Mouse (Mus musculus) G1E (cell line): ENCODE results near the gene Atp11a. TPM values are rescaled to one million over a fixed set of nuclear protein-coding genes. Genes with fewer than 3 reads are reported as not detected.

ENCODE experiments used
- ATAC-seq: 2 replicates; pipeline ENCODE4 v1.8.0; 2016; ENCODE audit warnings: mild to moderate bottlenecking; ENCODE audit not compliant: insufficient number of reproducible peaks, poor library complexity, low FRiP score, severe bottlenecking; ENCODE audit errors: extremely low read depth
- DNase-seq: peaks from one replicate; pipeline ENCODE4 v3.0.0; 2012; ENCODE audit warnings: low spot score
- H3K27me3 ChIP-seq: 2 replicates; pipeline ENCODE4 v1.6.1; 2012; ENCODE audit warnings: mild to moderate bottlenecking, low read length, inconsistent platforms; ENCODE audit not compliant: insufficient read depth
- H3K36me3 ChIP-seq: replicated peaks from 2 replicates; pipeline ENCODE3; 2012; ENCODE audit warnings: mild to moderate bottlenecking, inconsistent platforms
- H3K4me1 ChIP-seq: 2 replicates; pipeline ENCODE4 v1.6.1; 2012; ENCODE audit warnings: low read depth, low read length, inconsistent platforms, mixed read lengths; ENCODE audit not compliant: insufficient read depth
- H3K4me3 ChIP-seq: 2 replicates; pipeline ENCODE4 v1.5.1; 2012; ENCODE audit warnings: low read depth, mild to moderate bottlenecking, inconsistent platforms, low read length, moderate library complexity, mixed read lengths
- H3K9me3 ChIP-seq: replicated peaks from 2 replicates; pipeline ENCODE4 v1.6.1; 2012; ENCODE audit warnings: inconsistent platforms
- CTCF ChIP-seq: IDR thresholded peaks from 2 replicates; pipeline ENCODE4 v1.5.1; 2012; ENCODE audit warnings: low read depth, low read length, inconsistent platforms, mixed read lengths
- GATA1 ChIP-seq: IDR thresholded peaks from 2 replicates; pipeline ENCODE4 v1.6.1; 2012; ENCODE audit warnings: borderline replicate concordance, low read length, inconsistent platforms, mixed read lengths
- GATA2 ChIP-seq: IDR thresholded peaks from 2 replicates; pipeline ENCODE4 v1.6.1; 2012; ENCODE audit warnings: low read depth, low read length, inconsistent platforms, borderline replicate concordance
- POLR2AphosphoS5 ChIP-seq: IDR thresholded peaks from 2 replicates; pipeline ENCODE4 v1.6.1; 2012; ENCODE audit warnings: low read depth, low read length, inconsistent platforms; ENCODE audit not compliant: insufficient replicate concordance
- TAL1 ChIP-seq: conservative IDR thresholded peaks from 2 replicates; pipeline ENCODE4 v1.6.1; 2012; ENCODE audit warnings: low read depth, low read length, inconsistent platforms, mixed read lengths
- polyA plus RNA-seq: library from polyadenylated mRNA; stranded (reverse); fragments of >175 nt; gene quantifications from 2 replicates; pipeline ENCODE4 v1.2.3, GENCODE M21; 2012
- total RNA-seq, 2 experiments: library from RNA; stranded (forward) in 1 of 2; stranded (reverse) in 1 of 2; fragments of 200-1000 nt in 1 of 2; fragments of >200 nt in 1 of 2; fragmentation: Nextera tagmentation in 1 of 2; gene quantifications; 2 replicates each; pipeline ENCODE4 v1.2.3; 2014 to 2017

The Atp11a gene
- total and polyA plus RNA-seq, 3 experiments: 0.27 TPM; not detected in 2

DNA sequence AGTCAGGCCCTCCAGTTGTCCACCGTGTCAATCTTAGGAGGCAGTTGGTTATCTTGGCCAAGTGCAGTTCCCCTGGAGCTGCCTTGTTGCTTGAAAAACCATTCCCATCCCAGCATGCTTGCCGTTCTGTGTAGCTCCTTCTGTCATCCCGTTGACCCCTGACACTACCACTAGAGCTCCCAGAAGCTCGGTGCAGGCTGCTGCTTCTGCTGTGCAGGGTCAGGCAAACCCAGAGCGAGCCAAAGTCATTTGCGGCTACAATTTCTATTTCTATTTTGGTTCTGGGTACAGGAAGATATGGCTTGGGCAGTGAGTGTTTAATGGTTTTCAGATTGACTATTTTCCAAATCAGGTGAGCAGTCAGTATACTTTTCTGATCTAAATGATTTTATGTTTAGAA, 43.0 kb downstream of the Atp11a start:
- H3K27me3 ChIP-seq: peaks cover 9% of the 10 kb centered on the region
- TF ChIP-seq POLR2AphosphoS5 (no peak), CTCF (no peak), GATA1 (no peak), TAL1 (no peak), GATA2 (no peak)

DNA sequence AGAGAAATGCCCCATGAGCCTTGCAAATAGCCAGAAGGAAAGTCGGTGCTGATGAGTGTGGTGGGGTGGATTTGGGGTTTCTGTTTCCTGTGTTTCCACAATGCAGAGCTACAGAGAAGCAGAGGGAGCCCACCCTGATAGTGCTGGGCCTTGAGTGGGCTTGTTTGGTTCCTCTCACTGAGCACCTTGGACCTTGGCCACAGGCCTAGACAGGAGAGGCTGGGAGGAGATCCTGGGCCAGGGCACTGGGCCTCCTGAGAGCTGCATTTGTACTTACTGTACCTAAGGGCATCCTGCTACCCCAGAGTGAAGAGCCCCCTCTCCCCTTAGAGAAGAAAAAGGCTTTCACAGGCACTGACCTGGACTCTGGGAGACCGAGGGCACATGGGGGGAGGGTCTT, 43.4 kb downstream of the Atp11a start:
- Histone ChIP-seq H3K4me1 (no peaks in the 10 kb centered on the region), H3K9me3 (no peaks in the 10 kb centered on the region), H3K4me3 (no peak overlapping the region), H3K36me3 (no peaks in the 10 kb centered on the region), H3K27me3 (peaks cover 9% of the 10 kb centered on the region)
- TF ChIP-seq GATA2: no peak
- TF ChIP-seq CTCF: no peak
- TF ChIP-seq POLR2AphosphoS5: no peak
- TF ChIP-seq GATA1: no peak
- TF ChIP-seq TAL1: no peak
- ATAC-seq (no peak), DNase-seq (no peak)

More for the DNA sequence above, 43.0 kb downstream of the Atp11a start:
- no peaks in the 10 kb centered on the region for H3K36me3 ChIP-seq
- ATAC-seq: no peak
- no peak overlapping the region for H3K4me3 ChIP-seq
- no peaks in the 10 kb centered on the region for H3K9me3 ChIP-seq
- DNase-seq: no peak
- H3K4me1 ChIP-seq: no peaks in the 10 kb centered on the region

DNA sequence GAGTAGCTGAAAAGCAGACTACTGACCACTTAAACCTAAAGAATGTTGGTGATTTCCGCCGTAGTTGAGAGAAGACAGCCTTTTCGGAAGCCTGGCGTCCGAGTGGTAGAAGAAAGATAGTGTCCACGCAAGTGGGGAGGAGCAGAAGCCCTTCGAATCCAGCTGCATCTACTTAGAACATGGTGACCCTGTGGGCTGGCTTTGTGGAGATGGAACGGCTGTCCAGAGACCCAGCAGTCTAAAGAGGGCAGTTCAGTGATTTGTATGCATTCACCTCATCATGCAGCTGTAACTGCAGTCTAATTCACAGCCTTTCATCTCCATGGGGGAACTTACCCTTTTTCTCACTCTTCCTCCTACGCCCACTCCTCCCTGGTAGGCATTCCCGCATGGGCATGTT, 44.8 kb downstream of the Atp11a start:
- peaks cover 9% of the 10 kb centered on the region for H3K27me3 ChIP-seq

DNA sequence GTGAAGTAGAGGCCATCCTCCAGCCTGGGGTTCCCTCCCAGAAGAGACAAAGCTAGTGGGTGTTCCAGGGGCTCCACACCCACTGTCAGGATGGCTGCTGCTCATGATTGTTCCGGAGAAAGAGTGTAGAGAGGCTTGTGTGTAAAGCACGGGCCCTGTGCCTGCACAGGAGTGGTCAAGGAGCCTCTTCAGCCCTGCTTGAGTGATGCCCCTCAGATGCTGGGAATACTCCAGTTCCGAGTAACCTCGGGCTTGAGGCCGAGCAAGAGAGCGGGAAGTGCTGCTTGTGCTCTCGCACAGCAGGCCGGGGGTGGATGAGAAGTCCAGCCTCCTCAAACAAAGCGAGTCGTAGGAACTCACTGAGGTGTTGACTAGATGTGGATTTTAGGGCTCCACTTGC, 46.3 kb downstream of the Atp11a start:
- Histone ChIP-seq H3K36me3 (no peaks in the 10 kb centered on the region), H3K4me3 (no peak overlapping the region), H3K27me3 (peaks cover 9% of the 10 kb centered on the region), H3K4me1 (no peaks in the 10 kb centered on the region), H3K9me3 (no peaks in the 10 kb centered on the region)
- no peak for TF ChIP-seq TAL1
- no peak for TF ChIP-seq POLR2AphosphoS5
- TF ChIP-seq CTCF: no peak
- TF ChIP-seq GATA2: no peak
- no peak for TF ChIP-seq GATA1
- DNase-seq (no peak), ATAC-seq (no peak)

More for the DNA sequence above, 44.8 kb downstream of the Atp11a start:
- DNase-seq: no peak
- no peaks in the 10 kb centered on the region for H3K9me3 ChIP-seq
- no peak overlapping the region for H3K4me3 ChIP-seq
- no peaks in the 10 kb centered on the region for H3K4me1 ChIP-seq
- ATAC-seq: no peak
- TF ChIP-seq GATA1 (no peak), CTCF (no peak)
- no peaks in the 10 kb centered on the region for H3K36me3 ChIP-seq

DNA sequence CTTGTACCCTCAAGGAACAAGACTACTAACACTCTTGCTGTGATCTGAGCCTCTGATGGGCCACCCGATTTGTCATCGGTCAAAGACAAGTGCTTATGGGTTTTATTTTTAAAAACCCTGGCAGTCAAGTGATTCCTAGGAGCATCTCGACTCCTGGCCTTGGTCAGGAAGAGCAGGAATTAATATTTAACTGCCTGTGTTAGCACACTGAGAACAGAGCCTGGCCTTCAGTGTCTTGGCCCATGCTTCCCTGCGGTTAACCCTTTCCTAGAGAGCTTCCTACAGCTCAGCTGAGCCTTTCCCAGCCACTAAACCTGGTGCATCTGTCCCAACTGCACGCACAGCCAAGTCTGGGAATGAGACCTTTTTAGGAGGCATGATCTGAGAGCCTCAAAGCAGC, 48.1 kb downstream of the Atp11a start:
- H3K9me3 ChIP-seq: no peaks in the 10 kb centered on the region
- no peaks in the 10 kb centered on the region for H3K36me3 ChIP-seq
- no peaks in the 10 kb centered on the region for H3K4me1 ChIP-seq
- TF ChIP-seq GATA1 (no peak), TAL1 (no peak), POLR2AphosphoS5 (no peak), CTCF (no peak), GATA2 (no peak)
- ATAC-seq: no peak
- no peak overlapping the region for H3K4me3 ChIP-seq
- H3K27me3 ChIP-seq: peaks cover 13% of the 10 kb centered on the region
- no peak for DNase-seq

DNA sequence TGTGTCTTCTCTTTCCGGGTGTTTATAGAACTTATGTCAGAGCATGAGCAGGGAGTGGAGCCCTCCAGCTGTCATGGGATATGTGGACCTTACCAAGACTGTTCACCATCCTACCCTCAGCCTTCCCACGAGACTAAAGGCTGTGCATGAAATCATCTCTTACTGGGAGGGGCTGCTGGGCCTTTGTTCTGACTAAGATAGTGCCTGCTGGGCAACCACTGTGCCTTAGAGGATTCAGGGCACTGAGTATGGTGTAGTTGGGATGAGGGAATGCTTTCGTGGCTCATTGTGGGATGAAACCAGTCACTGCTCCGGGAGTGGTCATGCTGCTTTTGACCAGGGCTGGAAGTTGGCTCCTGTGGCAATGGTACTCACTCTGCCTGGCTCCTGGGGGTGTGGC, 48.8 kb downstream of the Atp11a start:
- ATAC-seq (no peak), DNase-seq (no peak)
- no peaks in the 10 kb centered on the region for H3K36me3 ChIP-seq
- no peak overlapping the region for H3K4me3 ChIP-seq
- no peaks in the 10 kb centered on the region for H3K4me1 ChIP-seq
- no peak for TF ChIP-seq GATA1
- no peak for TF ChIP-seq CTCF
- TF ChIP-seq POLR2AphosphoS5: no peak
- no peak for TF ChIP-seq TAL1
- TF ChIP-seq GATA2: no peak
- no peaks in the 10 kb centered on the region for H3K9me3 ChIP-seq
- H3K27me3 ChIP-seq: peaks cover 11% of the 10 kb centered on the region

DNA sequence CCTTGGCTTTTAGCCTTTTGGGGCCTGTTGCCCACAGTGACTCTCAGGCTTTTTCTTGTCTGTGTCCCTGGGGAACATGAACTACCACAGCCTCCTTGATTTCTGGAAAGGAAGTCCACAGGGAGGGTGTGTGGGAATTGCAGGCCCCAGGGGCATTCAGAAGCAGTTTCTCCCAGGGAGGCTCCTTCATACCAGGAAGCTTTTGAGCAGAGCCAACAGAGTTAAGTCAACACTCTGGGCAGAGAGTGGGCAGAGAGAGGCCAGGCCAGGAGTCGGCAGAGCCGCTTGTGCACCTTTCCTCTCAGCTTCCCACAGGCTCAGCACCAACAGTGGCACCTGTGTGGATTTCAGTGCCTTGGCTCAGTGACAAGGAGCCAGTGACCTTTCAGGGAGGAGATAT, 51.2 kb downstream of the Atp11a start:
- Histone ChIP-seq H3K4me3 (no peak overlapping the region), H3K4me1 (no peaks in the 10 kb centered on the region), H3K27me3 (peaks cover 11% of the 10 kb centered on the region), H3K36me3 (no peaks in the 10 kb centered on the region), H3K9me3 (no peaks in the 10 kb centered on the region)
- no peak for DNase-seq
- no peak for ATAC-seq
- TF ChIP-seq POLR2AphosphoS5 (no peak), TAL1 (no peak), GATA1 (no peak), GATA2 (no peak), CTCF (no peak)
